Mouse (Mus musculus) layer of hippocampus, adult 9-11 months (tissue): ENCODE data around the gene AW549877.

Experiments used
- DNase-seq: peaks from one replicate; pipeline ENCODE4 v3.0.0; 2022

Gene AW549877

DNA sequence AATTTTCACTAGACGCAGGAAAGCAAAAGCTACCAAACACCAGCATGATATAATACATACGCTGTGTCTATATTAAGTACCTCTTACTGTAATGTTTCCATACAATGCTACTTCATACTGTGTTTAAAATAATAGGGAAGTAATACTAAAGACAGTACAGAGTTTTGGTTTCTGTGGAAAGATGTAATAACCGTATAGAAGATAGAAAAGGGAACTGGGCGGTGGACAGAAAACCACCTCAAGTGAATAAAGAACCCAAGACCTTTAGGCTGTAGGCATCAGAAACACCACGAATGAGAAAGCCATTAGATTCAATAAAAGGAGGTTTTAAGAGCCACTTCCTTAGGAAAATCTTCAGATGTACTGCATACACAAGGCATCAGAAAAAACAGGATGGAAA, 12.8 kb downstream of the AW549877 start:
- DNase-seq = no peak

DNA sequence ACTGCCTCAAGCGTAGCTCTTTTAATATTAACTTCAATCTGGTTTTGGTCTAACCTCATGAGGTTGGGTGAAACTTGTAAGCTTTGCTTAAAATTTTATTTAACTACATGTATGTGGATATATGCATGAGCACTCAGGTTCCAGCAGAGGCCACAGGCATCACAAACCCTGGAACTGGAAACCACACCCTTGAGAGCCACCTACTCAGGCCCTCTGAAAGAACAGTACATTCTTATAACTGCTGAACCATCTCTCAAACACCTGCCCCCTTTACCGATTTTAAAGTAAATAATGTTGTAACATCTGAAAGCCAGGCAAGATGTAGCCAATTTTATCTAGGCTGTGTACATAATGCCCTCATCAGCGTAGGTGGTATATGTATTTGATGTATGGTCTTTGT, 15.7 kb downstream of the AW549877 start:
- no peak for DNase-seq

DNA sequence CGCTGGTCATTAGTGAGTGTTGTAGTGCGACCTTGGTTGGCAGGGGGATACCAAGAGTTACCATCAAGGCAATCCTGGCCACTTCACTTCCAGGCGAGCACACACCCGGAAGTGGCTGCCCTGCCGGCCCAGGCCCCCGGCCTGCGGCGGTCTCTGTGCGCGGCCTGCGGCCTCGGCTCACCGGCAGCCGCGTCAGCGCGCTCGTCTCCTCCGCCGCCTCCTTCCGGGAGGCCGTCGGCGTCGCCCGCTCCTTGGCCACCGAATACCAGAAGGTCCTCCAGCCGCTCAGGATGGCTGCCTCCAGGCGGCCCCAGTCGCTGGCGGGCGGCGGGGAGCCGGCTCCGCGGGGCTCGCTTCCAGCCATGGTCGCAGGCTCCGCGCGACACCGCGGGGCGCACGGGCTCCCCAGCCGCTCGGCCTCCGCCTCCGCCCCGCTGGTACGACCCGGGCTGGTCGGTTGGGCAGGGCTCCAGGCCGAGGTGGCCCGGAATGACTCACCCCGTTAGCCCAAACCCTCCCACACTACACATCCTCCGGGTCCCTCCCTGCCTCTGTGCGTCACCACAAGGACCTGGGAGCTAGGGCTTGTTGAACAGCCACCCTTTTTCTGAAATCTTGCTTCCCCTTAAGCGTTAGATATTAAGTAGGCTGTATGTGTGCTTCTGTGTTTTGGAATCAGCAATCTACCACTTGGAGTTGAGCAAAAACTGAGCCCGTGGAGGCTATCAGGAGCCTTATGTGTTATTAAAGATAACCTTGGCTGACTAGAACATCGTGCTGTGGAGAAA, 16.3 kb downstream of the AW549877 start, which contains the start of gene Fbxo4:
Gene Fbxo4, minus strand, starts transcription at position 513 of the 788 bp plus-strand sequence.
- DNase-seq = peak; percentile 80

DNA sequence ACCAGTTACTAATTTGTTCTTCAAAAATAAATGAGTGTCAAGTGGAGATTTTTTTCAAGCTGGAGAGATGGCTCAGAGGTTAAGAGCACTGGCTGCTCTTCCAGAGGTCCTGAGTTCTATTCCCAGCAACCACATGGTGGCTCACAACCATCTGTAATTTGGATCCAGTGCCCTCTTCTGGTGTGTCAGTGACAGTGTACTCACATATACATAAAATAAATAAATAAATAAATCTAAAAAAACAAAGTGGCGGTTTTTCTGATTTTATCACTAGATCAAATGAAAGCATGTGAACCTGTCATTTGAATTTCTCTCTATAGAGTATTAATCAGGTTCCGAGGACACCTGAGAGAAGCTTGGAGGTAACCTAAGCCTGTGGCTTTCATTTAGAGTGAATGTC, 17.3 kb downstream of the AW549877 start:
- DNase-seq = no peak

DNA sequence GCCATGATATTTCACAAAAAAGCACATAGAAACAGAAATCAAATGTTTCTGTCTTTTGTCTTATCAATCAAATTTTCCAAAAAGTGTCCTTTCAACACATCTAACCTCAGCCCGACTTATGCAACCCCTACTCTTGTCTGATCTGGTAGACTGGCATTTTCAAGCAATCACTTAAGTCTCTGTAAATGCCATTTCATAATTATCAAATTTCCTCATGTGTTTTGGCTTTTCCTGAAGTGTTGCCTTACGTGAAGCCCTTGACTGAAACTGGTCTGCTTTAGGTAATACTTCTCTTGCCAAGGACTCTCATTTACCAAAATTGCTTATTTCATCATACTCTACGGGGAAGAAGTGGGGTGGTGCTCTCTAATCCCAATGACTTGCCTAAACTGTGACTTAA, 22.2 kb downstream of the AW549877 start:
- no peak for DNase-seq

DNA sequence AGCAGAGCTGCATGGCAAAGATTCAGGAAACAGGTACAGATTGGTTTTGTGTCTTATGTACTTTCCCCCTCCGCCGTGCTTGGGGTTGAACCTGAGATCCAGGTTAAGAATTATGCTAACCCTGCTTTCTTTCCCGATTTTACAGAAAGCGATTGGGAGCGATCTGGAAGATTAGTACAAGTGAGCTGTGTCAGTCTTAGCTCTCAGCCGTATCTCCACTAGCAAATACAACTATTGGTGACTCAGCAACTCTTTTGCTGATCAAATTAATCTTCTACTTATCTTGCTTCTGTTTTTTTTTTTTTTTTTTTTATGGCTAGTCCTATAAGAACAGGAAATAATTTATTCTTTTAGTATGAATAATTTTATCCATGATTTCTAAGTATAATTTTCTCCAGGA, 25.4 kb downstream of the AW549877 start:
- DNase-seq = no peak

DNA sequence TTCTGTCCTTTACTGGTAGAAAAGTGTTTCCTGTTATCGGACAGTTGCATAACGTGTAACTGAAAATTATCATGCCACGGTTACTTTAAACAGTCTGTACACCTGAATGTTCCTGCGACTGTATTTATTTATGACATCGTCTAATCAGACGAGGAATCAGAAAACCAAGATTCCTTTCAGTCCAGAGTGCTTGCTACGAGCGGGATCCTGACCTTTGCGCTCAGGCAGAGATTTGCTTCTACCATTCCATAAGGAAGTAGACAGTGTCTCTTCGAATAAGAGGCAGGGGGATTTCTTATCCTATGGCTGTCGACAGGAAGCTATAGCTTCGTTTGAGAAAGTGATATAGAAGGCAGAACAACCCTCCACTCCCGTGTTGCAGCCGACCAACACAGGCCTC, 25.8 kb downstream of the AW549877 start:
- DNase-seq = no peak

DNA sequence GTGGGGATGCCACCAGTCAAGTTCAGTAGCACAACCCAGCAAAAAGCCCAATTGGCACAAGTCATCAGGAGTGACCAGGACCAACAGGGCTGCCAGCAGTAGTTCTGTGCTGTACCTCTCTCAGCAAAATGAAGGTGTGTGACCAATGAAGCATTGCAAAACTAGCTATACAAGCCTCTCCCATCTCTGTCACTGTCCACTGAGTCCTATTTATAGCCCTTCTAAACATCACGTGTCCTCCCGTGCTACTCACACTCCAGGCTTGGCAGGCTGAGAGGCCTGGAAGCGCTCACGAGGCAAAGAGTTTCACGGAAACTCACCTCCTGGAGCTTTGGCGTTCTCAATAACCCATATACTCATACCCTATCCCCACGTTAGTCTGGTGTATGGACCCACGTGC, 33.3 kb downstream of the AW549877 start:
- no peak for DNase-seq

DNA sequence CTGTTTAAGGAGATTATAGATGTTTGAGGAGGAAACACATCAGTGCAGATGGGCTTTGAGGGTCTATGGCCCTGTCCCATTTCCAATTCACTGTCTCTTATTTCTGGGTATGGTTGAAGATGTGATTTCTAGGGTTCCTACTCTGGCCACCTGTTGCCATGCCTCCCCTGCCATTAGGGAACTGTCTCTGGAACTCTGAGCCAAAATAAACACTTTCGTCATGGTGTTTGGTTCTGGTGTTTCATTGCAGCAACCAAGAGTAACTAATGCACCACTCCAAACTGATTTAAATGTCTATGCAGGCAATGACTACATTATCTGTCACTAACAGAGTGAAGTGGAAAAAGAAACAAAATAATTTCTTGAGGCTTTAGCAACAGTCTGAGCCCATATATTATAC, 35.5 kb downstream of the AW549877 start:
- no peak for DNase-seq

DNA sequence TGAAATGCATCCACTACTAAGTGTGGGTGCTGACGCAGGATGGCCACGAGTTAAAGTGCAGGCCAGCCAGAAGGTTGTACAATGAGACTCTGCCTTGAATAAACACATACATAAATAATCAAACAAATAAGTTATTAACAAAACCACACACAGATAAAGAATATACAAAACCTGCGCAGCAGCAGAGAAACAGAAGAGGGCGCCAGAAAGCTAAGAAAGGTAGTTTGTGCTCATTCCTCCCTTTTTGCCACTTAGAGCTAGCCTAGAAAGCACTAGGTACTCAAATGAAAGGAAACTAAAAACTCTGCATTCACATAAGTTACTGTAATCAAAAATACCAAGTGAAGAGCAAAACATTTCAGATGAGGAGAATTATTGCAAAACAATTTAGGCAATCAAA, 37.6 kb downstream of the AW549877 start:
- peak; percentile 28 for DNase-seq

DNA sequence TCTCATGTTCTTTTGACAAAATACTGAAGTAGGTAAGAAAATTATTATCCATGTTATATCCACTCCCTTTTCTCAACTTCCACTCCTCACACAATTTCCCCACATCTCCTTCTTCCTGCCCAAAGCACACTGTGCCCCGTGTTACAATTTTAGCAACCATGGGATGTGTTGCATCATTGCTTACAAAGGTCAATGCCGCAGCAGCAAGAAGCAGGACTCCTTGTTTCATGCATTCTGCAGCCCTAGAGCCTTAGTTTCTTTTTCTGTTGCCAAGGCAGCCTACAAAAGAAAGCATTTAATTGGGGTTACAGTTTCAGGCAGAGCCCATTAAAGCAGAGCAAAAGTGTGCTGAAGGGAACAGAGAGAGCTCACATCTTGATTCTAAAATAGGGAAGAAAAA, 40.6 kb downstream of the AW549877 start:
- DNase-seq = peak; percentile 25

DNA sequence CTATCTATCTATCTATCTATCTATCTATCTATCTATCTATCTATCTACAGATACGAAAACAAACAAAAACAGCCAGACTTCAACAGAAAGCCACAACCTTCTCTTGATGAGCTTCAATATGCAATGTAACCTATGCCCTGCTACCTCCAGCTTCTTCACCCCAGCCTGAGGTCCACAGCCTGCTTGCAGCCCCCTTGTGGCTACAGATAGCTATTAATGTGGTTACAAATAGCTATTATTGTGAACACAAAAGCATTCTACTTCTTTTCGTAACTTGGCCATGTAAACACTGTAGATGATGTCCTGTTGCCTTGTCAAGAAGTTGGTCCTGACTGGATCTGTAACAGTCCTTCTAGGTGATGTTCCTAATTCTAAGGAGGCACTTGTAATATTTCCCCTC, 57.4 kb downstream of the AW549877 start:
- DNase-seq = no peak

DNA sequence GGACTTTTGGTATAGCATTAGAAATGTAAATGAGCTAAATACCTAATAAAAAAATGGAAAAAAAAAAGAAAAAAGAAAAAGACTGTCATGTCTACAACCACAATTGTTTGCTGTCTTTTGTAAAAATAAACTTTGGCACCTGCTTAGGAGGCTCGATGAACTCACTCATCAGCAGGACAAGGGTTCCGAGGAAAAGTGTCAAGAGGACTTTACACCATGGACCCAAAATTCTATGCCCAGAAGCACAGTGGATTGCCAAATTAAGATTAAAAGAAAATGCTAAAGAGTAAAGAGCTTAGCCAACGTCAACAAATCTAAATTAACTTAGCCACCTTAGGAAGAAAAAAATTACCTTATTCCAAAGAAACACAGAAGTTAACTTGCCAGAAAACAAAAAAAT, 59.5 kb downstream of the AW549877 start:
- DNase-seq = no peak

DNA sequence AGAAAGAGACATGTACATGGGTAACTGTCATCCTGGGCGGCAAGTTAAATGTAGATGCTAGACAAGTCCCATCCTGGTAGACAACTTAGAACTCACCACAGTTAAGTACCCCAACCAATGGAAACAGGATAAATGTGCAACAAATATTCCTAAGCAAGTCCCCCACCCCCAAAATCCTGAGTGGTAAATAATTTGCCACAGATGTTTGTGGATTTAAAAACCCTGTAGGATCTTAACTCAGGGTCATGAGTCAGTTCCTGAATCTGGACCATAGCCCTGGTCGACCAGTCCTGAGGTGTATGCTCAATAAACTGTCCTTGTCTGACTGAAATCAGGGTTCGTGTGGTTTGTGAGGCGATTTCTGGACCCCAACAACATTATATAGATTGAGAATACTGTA, 62.1 kb downstream of the AW549877 start:
- DNase-seq = no peak
